Mouse (Mus musculus) lung, postnatal 0 days (tissue): Measurements from ENCODE around the gene Ints13. TPM values are rescaled to one million over a fixed set of nuclear protein-coding genes. Genes with fewer than 3 reads are reported as not detected.
"Not testable (repeated sequence)": the region's sequence is repeated elsewhere in the genome, so short reads cannot be mapped to it uniquely, and the experiment has no call there.

Experiments used
- ATAC-seq: fragments of 200-750 bp; cut with Nextera tagmentation; 2 replicates; pipeline ENCODE4 v1.8.0; 2017; ENCODE audit warnings: moderate library complexity
- DNase-seq: peaks from one replicate; pipeline ENCODE4 v3.0.0-alpha.2; 2016; ENCODE audit warnings: low spot score
- H3K27ac ChIP-seq: fragments of 300-500 bp; sonication (generic); 2 replicates; pipeline ENCODE4 v1.5.1; 2014; ENCODE audit warnings: antibody characterized with exemption, mild to moderate bottlenecking, low read length, mixed read lengths
- H3K27me3 ChIP-seq: fragments of 300-500 bp; sonication (generic); replicated peaks from 2 replicates; pipeline ENCODE4 v1.6.1; 2014; ENCODE audit warnings: low read length, mixed read lengths; ENCODE audit not compliant: insufficient read depth
- H3K36me3 ChIP-seq: fragments of 300-500 bp; sonication (generic); 2 replicates; pipeline ENCODE4 v1.6.1; 2014; ENCODE audit warnings: low read length, mixed read lengths; ENCODE audit not compliant: insufficient read depth
- H3K4me1 ChIP-seq: fragments of 300-500 bp; sonication (generic); 2 replicates; pipeline ENCODE4 v1.6.1; 2014; ENCODE audit warnings: antibody characterized with exemption, low read depth, low read length, mixed read lengths; ENCODE audit not compliant: insufficient read depth
- H3K4me2 ChIP-seq: fragments of 300-500 bp; sonication (generic); replicated peaks from 2 replicates; pipeline ENCODE4 v1.6.1; 2014; ENCODE audit warnings: low read depth, mild to moderate bottlenecking, low read length, moderate library complexity, mixed read lengths
- H3K4me3 ChIP-seq: fragments of 300-500 bp; sonication (generic); 2 replicates; pipeline ENCODE4 v1.5.1; 2014; ENCODE audit warnings: low read depth, low read length
- H3K9ac ChIP-seq: fragments of 300-500 bp; sonication (generic); replicated peaks from 2 replicates; pipeline ENCODE4 v1.6.1; 2014; ENCODE audit warnings: low read depth, mild to moderate bottlenecking
- H3K9me3 ChIP-seq: fragments of 300-500 bp; sonication (generic); 2 replicates; pipeline ENCODE4 v1.6.1; 2016; ENCODE audit warnings: low read length, mixed read lengths
- CTCF ChIP-seq: IDR thresholded peaks from 2 replicates; pipeline ENCODE4 v1.5.1; 2016; ENCODE audit warnings: antibody characterized with exemption, mild to moderate bottlenecking
- EP300 ChIP-seq: IDR thresholded peaks from 2 replicates; pipeline ENCODE4 v1.6.1; 2016; ENCODE audit warnings: antibody characterized with exemption, mild to moderate bottlenecking, control low read depth
- WGBS: fragments of 180-500 bp; shearing (Covaris S2); extraction: QIAGEN DNeasy Blood & Tissue Kit; methylation state at CpG from one replicate; pipeline ENCODE4 v1.1.7; 2014; 5-methylcytosine and 5-hydroxymethylcytosine counted together
- polyA plus RNA-seq: library from polyadenylated mRNA; unstranded; fragments of >200 nt; fragmentation: Nextera tagmentation; extraction: Ambion mirVana; gene quantifications from 2 replicates; pipeline ENCODE4 v1.2.1, GENCODE M21; 2015

The Ints13 gene
- polyA plus RNA-seq, 1 experiment from 2014 or later: 27.4 TPM

DNA sequence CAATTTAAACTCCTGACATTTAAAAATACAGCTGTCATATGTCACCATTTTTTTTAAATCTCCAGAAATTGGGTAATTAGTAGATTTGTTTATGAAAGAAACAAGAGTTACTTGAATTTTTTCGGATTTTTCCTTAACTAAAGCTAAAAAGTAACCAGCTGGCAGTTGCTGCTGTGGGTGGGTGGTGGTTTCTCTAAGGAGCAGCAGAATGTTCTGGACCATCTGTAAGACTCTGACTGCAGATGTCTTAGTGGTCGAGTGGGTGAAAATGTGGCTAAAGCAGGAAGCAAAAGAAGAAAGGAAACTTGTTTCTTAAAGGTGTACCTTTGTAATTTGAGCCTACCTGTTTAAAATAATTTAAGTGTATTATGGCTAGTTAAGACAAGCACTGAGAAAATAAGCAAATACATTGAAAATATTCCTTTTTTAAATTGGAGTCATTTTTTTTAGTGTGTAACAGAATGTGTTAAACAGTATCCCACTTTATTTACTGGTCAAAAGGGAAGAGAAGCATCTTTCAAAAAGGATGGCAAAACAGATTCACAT, 2.8 kb upstream of the Ints13 start:
- 12% methylated on average over 2 of the region's 2 CpGs for WGBS
- no peaks in the 10 kb centered on the region for H3K36me3 ChIP-seq
- DNase-seq: peak; percentile 40
- H3K27me3 ChIP-seq: no peaks in the 10 kb centered on the region
- no peak overlapping the region for H3K9ac ChIP-seq
- no peaks in the 10 kb centered on the region for H3K9me3 ChIP-seq
- H3K4me2 ChIP-seq: no peak overlapping the region
- ATAC-seq: no peak
- H3K27ac ChIP-seq: no peak overlapping the region
- peaks cover 4% of the 10 kb centered on the region; the same call in 1 of the 2 replicates for H3K4me1 ChIP-seq
- H3K4me3 ChIP-seq: no peak overlapping the region
- TF ChIP-seq CTCF (no peak), EP300 (no peak)

GRCm38 (mm10) chr6:146578586-146578985, 951 bp upstream of the Ints13 start:
- Histone ChIP-seq H3K4me2 (peak overlapping the region; percentile 75), H3K9me3 (no peaks in the 10 kb centered on the region), H3K36me3 (no peaks in the 10 kb centered on the region), H3K4me3 (peak overlapping the region; percentile 91), H3K27ac (peak overlapping the region; percentile 99), H3K9ac (peak overlapping the region; percentile 98), H3K4me1 (peaks cover 4% of the 10 kb centered on the region; the same call in 1 of the 2 replicates), H3K27me3 (no peaks in the 10 kb centered on the region)
- WGBS: 4% methylated on average over 7 of the region's 7 CpGs
- ATAC-seq (no peak), DNase-seq (peak; percentile 42)
- no peak for TF ChIP-seq EP300
- no peak for TF ChIP-seq CTCF

GRCm38 (mm10) chr6:146578111-146578531, 486 bp upstream of the Ints13 start:
- Histone ChIP-seq H3K4me1 (peaks cover 4% of the 10 kb centered on the region; the same call in 1 of the 2 replicates), H3K9ac (peak overlapping the region; percentile 98), H3K36me3 (no peaks in the 10 kb centered on the region), H3K4me2 (peak overlapping the region; percentile 75), H3K27me3 (no peaks in the 10 kb centered on the region), H3K4me3 (peak overlapping the region; percentile 91), H3K9me3 (no peaks in the 10 kb centered on the region), H3K27ac (peak overlapping the region; percentile 99)
- ATAC-seq (peak; percentile 79), DNase-seq (peak; percentile 91)
- 1% methylated on average over 21 of the region's 22 CpGs for WGBS
- TF ChIP-seq CTCF: no peak

GRCm38 (mm10) chr6:146576903-146577302, 732 bp downstream of the Ints13 start, which contains the start of gene Fgfr1op2:
Gene Fgfr1op2 (plus strand): TSS chr6:146577203.
- 1% methylated on average over 13 of the region's 13 CpGs for WGBS

DNA sequence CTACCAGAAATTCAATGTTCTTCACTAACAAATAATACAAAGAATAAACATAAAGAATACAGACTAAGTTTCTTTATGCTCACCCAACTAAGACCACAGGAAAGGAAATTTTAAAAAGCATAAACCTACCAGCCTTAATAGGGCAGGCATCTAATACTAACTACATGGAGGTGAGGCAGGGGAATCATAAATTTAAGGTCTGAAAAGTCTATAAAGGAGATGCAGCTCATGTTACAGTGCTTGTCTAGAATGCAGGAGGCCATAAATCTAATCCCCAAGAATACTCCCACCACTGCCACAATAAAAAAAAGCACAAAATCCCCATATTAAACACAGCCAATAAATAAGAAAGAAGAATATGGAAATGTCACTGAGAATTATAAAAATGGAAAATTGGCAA, 5.6 kb downstream of the Ints13 start:
- ATAC-seq: no peak
- Histone ChIP-seq H3K4me1 (no peaks in the 10 kb centered on the region; the same call in 1 of the 2 replicates), H3K27me3 (no peaks in the 10 kb centered on the region), H3K4me2 (no peak overlapping the region), H3K36me3 (no peaks in the 10 kb centered on the region), H3K4me3 (no peak overlapping the region), H3K9me3 (no peaks in the 10 kb centered on the region), H3K9ac (no peak overlapping the region), H3K27ac (no peak overlapping the region)
- TF ChIP-seq CTCF: no peak
- TF ChIP-seq EP300: no peak
- no peak for DNase-seq

More at GRCm38 (mm10) chr6:146576903-146577302, 732 bp downstream of the Ints13 start, which contains the start of gene Fgfr1op2:
- peak within 1 kb of the TSS; percentile 94 for H3K4me2 ChIP-seq
- ATAC-seq (no peak), DNase-seq (no peak)
- H3K36me3 ChIP-seq: no peaks in the 10 kb centered on the region
- H3K9ac ChIP-seq: peak within 1 kb of the TSS; percentile 98
- peak within 1 kb of the TSS; percentile 99 for H3K27ac ChIP-seq
- no peak for TF ChIP-seq CTCF
- H3K27me3 ChIP-seq: no peaks in the 10 kb centered on the region
- peak within 1 kb of the TSS; percentile 91 for H3K4me3 ChIP-seq
- peaks cover 4% of the 10 kb centered on the region; the same call in 1 of the 2 replicates for H3K4me1 ChIP-seq
- no peaks in the 10 kb centered on the region for H3K9me3 ChIP-seq

DNA sequence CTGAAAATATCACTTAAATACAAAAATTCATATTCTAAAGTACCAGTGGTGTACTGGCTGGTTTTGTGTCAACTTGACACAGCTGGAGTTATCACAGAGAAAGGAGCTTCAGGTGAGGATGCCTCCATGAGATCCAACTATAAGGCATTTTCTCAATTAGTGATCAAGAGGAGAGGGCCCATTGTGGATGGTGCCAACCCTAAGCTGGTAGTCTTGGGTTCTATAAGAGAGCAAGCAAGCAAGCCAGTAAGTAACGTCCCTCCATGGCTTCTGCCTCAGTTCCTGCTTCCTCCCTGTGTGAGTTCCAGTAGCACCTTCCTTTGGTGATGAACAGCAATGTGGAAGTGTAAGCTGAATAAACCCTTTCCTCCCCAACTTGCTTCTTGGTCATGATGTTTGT, 15.2 kb downstream of the Ints13 start:
- H3K4me3 ChIP-seq: not testable (repeated sequence)
- H3K36me3 ChIP-seq: peaks cover 38% of the 10 kb centered on the region
- 80% methylated on average over 1 of the region's 1 CpGs for WGBS

GRCm38 (mm10) chr6:146551326-146551725, 26.3 kb downstream of the Ints13 start:
- DNase-seq (no peak), ATAC-seq (no peak)
- no peak overlapping the region for H3K9ac ChIP-seq
- no peaks in the 10 kb centered on the region for H3K27me3 ChIP-seq
- H3K9me3 ChIP-seq: no peaks in the 10 kb centered on the region
- no peaks in the 10 kb centered on the region for H3K4me1 ChIP-seq
- peaks cover 46% of the 10 kb centered on the region for H3K36me3 ChIP-seq
- H3K4me3 ChIP-seq: no peak overlapping the region
- no peak overlapping the region for H3K27ac ChIP-seq
- no peak for TF ChIP-seq EP300
- TF ChIP-seq CTCF: no peak
- H3K4me2 ChIP-seq: no peak overlapping the region

More for the DNA sequence above, 15.2 kb downstream of the Ints13 start:
- not testable (repeated sequence) for H3K4me2 ChIP-seq, H3K27me3 ChIP-seq, H3K27ac ChIP-seq, DNase-seq, H3K9ac ChIP-seq, ATAC-seq, H3K4me1 ChIP-seq, H3K9me3 ChIP-seq
